Mouse (Mus musculus) liver, postnatal 0 days (tissue): ENCODE data around the gene Cntd1. TPM values are rescaled to one million over a fixed set of nuclear protein-coding genes. Genes with fewer than 3 reads are reported as not detected.
"Not testable (repeated sequence)": the region's sequence is repeated elsewhere in the genome, so short reads cannot be mapped to it uniquely, and the experiment has no call there.

Experiments
- ATAC-seq: fragments of 200-750 bp; cut with Nextera tagmentation; 2 replicates; pipeline ENCODE4 v1.8.0; 2017; ENCODE audit warnings: mild to moderate bottlenecking, moderate library complexity
- DNase-seq: peaks from one replicate; pipeline ENCODE4 v3.0.0-alpha.2; 2016
- H3K27ac ChIP-seq: fragments of 300-500 bp; sonication (generic); 2 replicates; pipeline ENCODE4 v1.5.1; 2014; ENCODE audit warnings: antibody characterized with exemption, moderate library complexity, mild to moderate bottlenecking, low read depth
- H3K27me3 ChIP-seq: fragments of 300-500 bp; sonication (generic); 2 replicates; pipeline ENCODE4 v1.6.1; 2014; ENCODE audit warnings: low read length, control low read depth, mixed read lengths; ENCODE audit not compliant: insufficient read depth
- H3K36me3 ChIP-seq: fragments of 300-500 bp; sonication (generic); replicated peaks from 2 replicates; pipeline ENCODE4 v1.6.1; 2014; ENCODE audit warnings: mild to moderate bottlenecking, control low read depth, low read length, moderate library complexity, mixed read lengths; ENCODE audit not compliant: insufficient read depth
- H3K4me1 ChIP-seq: fragments of 300-500 bp; sonication (generic); 2 replicates; pipeline ENCODE4 v1.6.1; 2014; ENCODE audit warnings: antibody characterized with exemption, mild to moderate bottlenecking, control low read depth; ENCODE audit not compliant: insufficient read depth
- H3K4me2 ChIP-seq: fragments of 300-500 bp; sonication (generic); 2 replicates; pipeline ENCODE4 v1.6.1; 2014; ENCODE audit warnings: low read depth, mild to moderate bottlenecking, low read length, moderate library complexity, mixed read lengths
- H3K4me3 ChIP-seq: fragments of 300-500 bp; sonication (generic); 2 replicates; pipeline ENCODE4 v1.5.1; 2014; ENCODE audit warnings: low read depth, low read length
- H3K9ac ChIP-seq: fragments of 300-500 bp; sonication (generic); replicated peaks from 2 replicates; pipeline ENCODE4 v1.6.1; 2014; ENCODE audit warnings: mild to moderate bottlenecking, moderate library complexity
- H3K9me3 ChIP-seq: fragments of 300-500 bp; sonication (generic); 2 replicates; pipeline ENCODE4 v1.6.1; 2016; ENCODE audit warnings: mild to moderate bottlenecking, control low read depth, low read length, mixed read lengths
- CTCF ChIP-seq: sonication (generic); IDR thresholded peaks from 2 replicates; pipeline ENCODE4 v1.5.1; 2016; ENCODE audit warnings: antibody characterized with exemption, low read depth
- EP300 ChIP-seq: IDR thresholded peaks from 2 replicates; pipeline ENCODE4 v1.6.1; 2016; ENCODE audit warnings: antibody characterized with exemption, low read depth, mild to moderate bottlenecking
- WGBS: fragments of 180-500 bp; shearing (Covaris S2); extraction: QIAGEN DNeasy Blood & Tissue Kit; methylation state at CpG from one replicate; pipeline ENCODE4 v1.1.7; 2014; ENCODE audit not compliant: insufficient replicate concordance; 5-methylcytosine and 5-hydroxymethylcytosine counted together
- polyA plus RNA-seq: library from polyadenylated mRNA; unstranded; fragments of >200 nt; fragmentation: Nextera tagmentation; extraction: Ambion mirVana; gene quantifications from 2 replicates; pipeline ENCODE4 v1.2.1, GENCODE M21; 2015

The Cntd1 gene
- polyA plus RNA-seq, 1 experiment from 2014 or later: 0.29 TPM

- no peaks in the 10 kb centered on the region; the same call in 1 of the 2 replicates for H3K4me1 ChIP-seq
- no peaks in the 10 kb centered on the region for H3K27me3 ChIP-seq
- 84% methylated on average over 11 of the region's 11 CpGs for WGBS
- DNase-seq: no peak
- no peak overlapping the region for H3K4me3 ChIP-seq
- H3K36me3 ChIP-seq: peaks cover 44% of the 10 kb centered on the region
- H3K9me3 ChIP-seq: no peaks in the 10 kb centered on the region
- no peak overlapping the region for H3K9ac ChIP-seq
- ATAC-seq: no peak
- no peak overlapping the region for H3K27ac ChIP-seq
- H3K4me2 ChIP-seq: no peak overlapping the region
- no peak for TF ChIP-seq EP300
- no peak for TF ChIP-seq CTCF
Measured at GRCm38 (mm10) chr11:101326147-101326546, 47.3 kb downstream of the Cntd1 start.

- Histone ChIP-seq H3K36me3 (peaks cover 32% of the 10 kb centered on the region), H3K27me3 (no peaks in the 10 kb centered on the region), H3K4me2 (no peak overlapping the region), H3K9me3 (no peaks in the 10 kb centered on the region), H3K9ac (no peak overlapping the region), H3K4me1 (no peaks in the 10 kb centered on the region; the same call in 1 of the 2 replicates), H3K27ac (no peak overlapping the region), H3K4me3 (no peak overlapping the region)
- DNase-seq: no peak
- peak; percentile 37; the same call in 1 of the 2 replicates for ATAC-seq
- TF ChIP-seq EP300 (no peak), CTCF (no peak)
- 42% methylated on average over 3 of the region's 3 CpGs for WGBS
Measured at GRCm38 (mm10) chr11:101327311-101327710, 48.5 kb downstream of the Cntd1 start.

- peaks cover 14% of the 10 kb centered on the region for H3K36me3 ChIP-seq
- H3K4me3 ChIP-seq: no peak overlapping the region
- 80% methylated on average over 6 of the region's 6 CpGs for WGBS
- no peaks in the 10 kb centered on the region for H3K27me3 ChIP-seq
- TF ChIP-seq EP300 (no peak), CTCF (no peak)
- H3K4me2 ChIP-seq: no peak overlapping the region
- ATAC-seq (no peak), DNase-seq (no peak)
- no peaks in the 10 kb centered on the region; the same call in 1 of the 2 replicates for H3K4me1 ChIP-seq
- H3K9ac ChIP-seq: no peak overlapping the region
- H3K27ac ChIP-seq: no peak overlapping the region
- H3K9me3 ChIP-seq: no peaks in the 10 kb centered on the region
Measured at GRCm38 (mm10) chr11:101328941-101329635, 50.3 kb downstream of the Cntd1 start.

- TF ChIP-seq EP300 (no peak), CTCF (no peak)
- H3K4me3 ChIP-seq: no peak within 1 kb of the TSS
- no peaks in the 10 kb centered on the region for H3K27me3 ChIP-seq
- ATAC-seq (no peak), DNase-seq (no peak)
- no peak within 1 kb of the TSS for H3K9ac ChIP-seq
- no peak within 1 kb of the TSS for H3K27ac ChIP-seq
- peaks cover 5% of the 10 kb centered on the region; the same call in 1 of the 2 replicates for H3K36me3 ChIP-seq
- H3K9me3 ChIP-seq: no peaks in the 10 kb centered on the region
- 74% methylated on average over 7 of the region's 7 CpGs for WGBS
- no peaks in the 10 kb centered on the region; the same call in 1 of the 2 replicates for H3K4me1 ChIP-seq
- no peak within 1 kb of the TSS for H3K4me2 ChIP-seq
Measured at GRCm38 (mm10) chr11:101330371-101330924, 51.6 kb downstream of the Cntd1 start, which contains the start of gene Aoc3. TSS of gene Aoc3 (plus strand) at chr11:101330605.

GRCm38 (mm10) chr11:101330961-101331360 lies 52.1 kb downstream of the Cntd1 start:
- not testable (repeated sequence) for H3K36me3 ChIP-seq, H3K9me3 ChIP-seq, H3K9ac ChIP-seq, H3K4me3 ChIP-seq, H3K4me1 ChIP-seq, H3K4me2 ChIP-seq, H3K27ac ChIP-seq, DNase-seq, ATAC-seq, H3K27me3 ChIP-seq
- WGBS: 84% methylated on average over 4 of the region's 6 CpGs

GRCm38 (mm10) chr11:101332537-101332936 lies 53.7 kb downstream of the Cntd1 start:
- WGBS: 76% methylated on average over 3 of the region's 3 CpGs

More at GRCm38 (mm10) chr11:101332537-101332936, 53.7 kb downstream of the Cntd1 start:
- Histone ChIP-seq H3K4me1 (peaks cover 2% of the 10 kb centered on the region; the same call in 1 of the 2 replicates), H3K36me3 (no peaks in the 10 kb centered on the region), H3K9me3 (no peaks in the 10 kb centered on the region), H3K9ac (no peak overlapping the region), H3K27ac (no peak overlapping the region), H3K4me2 (no peak overlapping the region), H3K27me3 (no peaks in the 10 kb centered on the region), H3K4me3 (no peak overlapping the region)
- ATAC-seq (no peak), DNase-seq (no peak)
- TF ChIP-seq CTCF: no peak
- no peak for TF ChIP-seq EP300
